Mouse (Mus musculus) kidney, postnatal 36 days (tissue): ENCODE measurements at regions not wholly inside any gene's neighbourhood (a gene's known extent, or its start where the extent isn't known, plus 50 kb on each side); places are given as distances from the start of the nearest gene placed in this dataset.

ENCODE experiments used
- DNase-seq, 2 experiments: peaks; one replicate each; pipeline ENCODE4 v3.0.0; 2021 to 2022; ENCODE audit warnings: mixed read lengths in 2 of 2

GRCm38 (mm10) chr1:193448793-193449393 lies 78.8 kb upstream of the Camk1g start:
- no peak for DNase-seq

DNA sequence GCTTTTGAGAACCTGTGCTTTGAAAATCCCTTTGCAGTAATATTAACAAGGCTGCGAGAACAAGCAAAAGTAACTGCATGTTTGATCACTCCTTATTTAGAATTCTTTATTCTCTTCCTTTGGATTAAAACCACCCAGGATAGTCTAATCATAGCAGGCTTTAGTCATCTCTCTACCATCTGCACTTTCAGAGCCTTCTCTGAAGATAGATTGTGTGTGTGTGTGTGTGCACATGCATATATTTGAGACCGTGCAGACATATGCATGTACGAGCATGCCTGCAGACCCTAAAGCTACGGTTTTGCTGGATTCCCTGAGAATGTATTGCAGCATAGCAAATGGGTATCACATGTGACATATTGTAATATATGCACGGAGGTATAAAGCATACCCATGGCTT lies 77.5 kb upstream of the Camk1g start:
- no peak for DNase-seq

DNA sequence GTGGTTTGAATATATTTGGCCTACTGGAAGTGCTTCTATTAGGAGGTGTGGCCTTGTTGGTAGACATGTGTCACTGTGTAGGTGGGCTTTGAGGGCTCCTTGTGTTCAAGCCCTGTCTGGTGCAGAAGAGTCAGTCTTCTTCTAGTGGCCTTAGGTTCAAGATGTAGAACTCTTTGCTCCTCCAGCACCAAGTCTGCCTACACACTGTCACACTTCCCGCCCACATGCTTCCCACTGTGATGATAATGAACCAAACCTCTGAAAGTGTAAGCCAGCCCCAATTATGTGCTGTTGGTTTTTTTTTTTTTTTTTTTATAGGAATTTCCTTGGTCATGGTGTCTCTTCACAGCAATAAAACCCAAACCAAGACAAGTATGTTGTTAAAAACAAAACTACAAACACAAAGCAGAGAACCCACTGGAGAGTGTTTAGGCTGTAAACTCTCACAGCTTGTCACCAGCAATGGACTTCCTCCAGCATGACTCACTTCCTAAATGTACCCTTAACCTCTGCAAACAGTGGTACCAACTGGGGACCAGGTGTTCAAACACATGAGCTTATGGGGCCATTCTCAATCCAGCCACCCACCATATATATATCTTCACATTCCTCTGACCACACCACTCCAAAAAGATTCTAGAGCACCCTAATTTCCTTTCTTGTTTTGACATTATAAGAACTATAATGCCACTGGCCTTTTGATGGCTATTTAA lies 74.0 kb upstream of the Camk1g start:
- DNase-seq = no peak

GRCm38 (mm10) chr1:193440512-193440911 lies 70.4 kb upstream of the Camk1g start:
- peak in 1 of 2 experiments; percentile 30 for DNase-seq

- DNase-seq = no peak
Observed at GRCm38 (mm10) chr1:193434281-193434680, 64.2 kb upstream of the Camk1g start.

GRCm38 (mm10) chr1:193433493-193434021 lies 63.5 kb upstream of the Camk1g start:
- no peak for DNase-seq

GRCm38 (mm10) chr1:193430231-193430630 lies 60.1 kb upstream of the Camk1g start:
- no peak for DNase-seq

- peak in 1 of 2 experiments; percentile 7 for DNase-seq
Observed at GRCm38 (mm10) chr1:193423653-193424075, 53.6 kb upstream of the Camk1g start.

GRCm38 (mm10) chr1:193422886-193423285 lies 52.8 kb upstream of the Camk1g start:
- no peak for DNase-seq

GRCm38 (mm10) chr1:193421820-193422219 lies 51.7 kb upstream of the Camk1g start:
- DNase-seq = no peak

- DNase-seq = no peak
Observed at GRCm38 (mm10) chr1:193421414-193421813, 51.3 kb upstream of the Camk1g start.
